Mouse (Mus musculus): ENCODE results near the gene Pafah1b1. TPM values are rescaled to one million over a fixed set of nuclear protein-coding genes. Genes with fewer than 3 reads are reported as not detected.

The Pafah1b1 gene
- polyA plus RNA-seq, 1 experiment from 2014 or later = 59.3 TPM

DNA sequence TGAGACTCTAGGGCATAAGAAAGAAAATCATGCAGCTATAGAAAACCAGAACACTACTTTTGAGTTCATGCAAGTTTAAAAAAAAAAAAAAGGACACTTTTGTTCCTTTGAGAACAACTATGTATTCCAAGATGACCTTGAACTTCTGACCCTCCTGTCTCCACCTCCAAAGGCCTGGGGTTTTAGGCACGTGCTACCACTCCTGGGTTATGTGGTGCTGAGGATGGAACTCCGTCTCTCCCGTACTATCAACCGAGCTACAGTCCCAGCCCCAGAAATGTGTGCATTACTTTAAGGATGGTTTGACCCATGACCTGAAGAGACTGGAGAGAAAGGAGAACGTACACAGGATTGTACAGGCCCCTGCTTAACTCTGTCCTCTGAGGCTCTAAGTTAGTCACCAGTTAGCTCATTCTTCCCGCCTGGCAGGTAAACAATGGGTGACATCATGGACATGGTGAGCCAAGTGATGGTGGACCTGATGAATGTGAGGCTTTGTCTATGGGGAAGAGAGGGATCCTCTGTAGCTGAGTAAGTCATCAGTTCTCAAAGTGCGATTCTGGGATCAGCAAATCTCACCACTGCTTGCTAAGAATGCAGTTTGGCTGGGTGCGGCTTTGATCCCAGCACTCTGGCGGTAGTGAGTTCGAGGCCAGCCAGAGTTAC lies 39.6 kb upstream of the Pafah1b1 start:
- Histone ChIP-seq H3K4me2 (no peak overlapping the region), H3K4me3 (ENCODE audit: low read depth, low read length) (no peak overlapping the region), H3K27me3 (replicated peaks; ENCODE audit: control insufficient read depth, insufficient read depth, low read length) (no peaks in the 10 kb centered on the region), H3K9ac (ENCODE audit: low read depth, low read length) (no peak overlapping the region), H3K36me3 (ENCODE audit: control insufficient read depth, insufficient read depth, low read length) (no peaks in the 10 kb centered on the region), H3K9me3 (ENCODE audit: control insufficient read depth, low read length) (no peaks in the 10 kb centered on the region), H3K4me1 (replicated peaks; ENCODE audit: control insufficient read depth, insufficient read depth, low read length) (no peaks in the 10 kb centered on the region), H3K27ac (ENCODE audit: low read depth, low read length) (no peak overlapping the region)
- no peak for ATAC-seq (replicated peaks; ENCODE audit: low FRiP score)
- no peak for DNase-seq (ENCODE audit: low spot score)
- 80% methylated on average over 10 of the region's 10 CpGs for WGBS

DNA sequence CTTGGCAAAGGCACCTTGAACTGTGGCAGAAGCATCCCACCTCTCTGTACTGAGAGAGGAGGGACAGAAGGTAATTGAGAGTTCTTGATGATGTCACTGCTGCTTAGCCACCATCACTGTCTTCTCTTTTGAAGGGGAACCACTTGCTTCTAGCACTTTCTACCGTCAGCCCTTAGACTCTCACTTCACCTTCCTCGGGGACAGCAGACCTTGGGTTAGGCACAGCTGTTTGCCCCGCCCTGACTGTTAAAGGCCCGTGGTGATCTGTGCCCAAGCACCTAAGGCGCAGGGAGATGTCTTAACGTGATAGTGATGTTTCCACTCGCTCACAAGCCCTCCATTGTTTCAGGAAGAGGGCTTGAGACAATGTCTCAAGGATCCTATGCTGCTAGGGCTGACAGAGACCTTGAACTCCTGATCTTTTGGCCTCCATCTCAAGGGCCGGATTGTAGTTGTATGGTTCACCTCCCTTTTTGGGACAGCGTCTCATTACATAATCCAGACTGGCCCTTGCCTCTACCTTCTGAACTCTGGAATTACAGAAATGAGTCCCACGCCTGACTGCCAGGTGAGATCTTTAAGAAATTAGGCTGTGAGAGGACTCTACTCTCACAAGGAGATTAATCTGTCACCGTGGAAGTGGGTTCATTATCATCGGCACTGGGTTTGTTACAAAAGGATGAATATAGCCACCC lies 36.7 kb upstream of the Pafah1b1 start:
- H3K27me3 ChIP-seq (replicated peaks; ENCODE audit: control insufficient read depth, insufficient read depth, low read length) = no peaks in the 10 kb centered on the region
- 59% methylated on average over 12 of the region's 12 CpGs for WGBS
- no peak overlapping the region for H3K9ac ChIP-seq (ENCODE audit: low read depth, low read length)
- DNase-seq (ENCODE audit: low spot score) (no peak), ATAC-seq (replicated peaks; ENCODE audit: low FRiP score) (no peak)
- H3K36me3 ChIP-seq (ENCODE audit: control insufficient read depth, insufficient read depth, low read length) = no peaks in the 10 kb centered on the region
- H3K4me2 ChIP-seq = no peak overlapping the region
- no peaks in the 10 kb centered on the region for H3K4me1 ChIP-seq (replicated peaks; ENCODE audit: control insufficient read depth, insufficient read depth, low read length)
- H3K4me3 ChIP-seq (ENCODE audit: low read depth, low read length) = no peak overlapping the region
- H3K27ac ChIP-seq (ENCODE audit: low read depth, low read length) = no peak overlapping the region
- H3K9me3 ChIP-seq (ENCODE audit: control insufficient read depth, low read length) = no peaks in the 10 kb centered on the region

DNA sequence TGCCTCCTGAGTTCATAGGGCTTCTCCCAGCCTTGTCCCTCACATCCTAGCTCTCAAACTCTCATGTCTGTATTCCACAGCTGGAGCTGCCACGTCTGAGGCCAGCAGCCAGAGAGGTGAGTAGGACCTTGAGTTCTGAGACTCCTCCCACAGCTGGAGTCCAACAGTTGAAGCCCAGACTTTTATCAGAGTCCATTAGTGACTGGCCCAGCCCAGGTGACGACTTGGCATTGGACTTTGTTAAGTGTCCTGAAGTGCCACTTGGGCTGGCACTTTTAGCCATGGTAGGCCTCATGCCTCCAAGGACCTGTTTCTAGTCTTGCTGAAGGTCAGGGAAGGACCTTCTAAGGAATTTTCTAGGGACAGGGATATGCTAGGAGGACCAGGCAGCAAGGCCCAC lies 32.2 kb upstream of the Pafah1b1 start:
- Histone ChIP-seq H3K4me2 (no peak overlapping the region), H3K36me3 (ENCODE audit: control insufficient read depth, insufficient read depth, low read length) (no peaks in the 10 kb centered on the region), H3K27me3 (replicated peaks; ENCODE audit: control insufficient read depth, insufficient read depth, low read length) (no peaks in the 10 kb centered on the region), H3K27ac (ENCODE audit: low read depth, low read length) (no peak overlapping the region), H3K9ac (ENCODE audit: low read depth, low read length) (no peak overlapping the region), H3K4me1 (replicated peaks; ENCODE audit: control insufficient read depth, insufficient read depth, low read length) (no peaks in the 10 kb centered on the region), H3K4me3 (ENCODE audit: low read depth, low read length) (no peak overlapping the region), H3K9me3 (ENCODE audit: control insufficient read depth, low read length) (no peaks in the 10 kb centered on the region)
- ATAC-seq (replicated peaks; ENCODE audit: low FRiP score) (no peak), DNase-seq (ENCODE audit: low spot score) (no peak)
- 45% methylated on average over 2 of the region's 2 CpGs for WGBS

DNA sequence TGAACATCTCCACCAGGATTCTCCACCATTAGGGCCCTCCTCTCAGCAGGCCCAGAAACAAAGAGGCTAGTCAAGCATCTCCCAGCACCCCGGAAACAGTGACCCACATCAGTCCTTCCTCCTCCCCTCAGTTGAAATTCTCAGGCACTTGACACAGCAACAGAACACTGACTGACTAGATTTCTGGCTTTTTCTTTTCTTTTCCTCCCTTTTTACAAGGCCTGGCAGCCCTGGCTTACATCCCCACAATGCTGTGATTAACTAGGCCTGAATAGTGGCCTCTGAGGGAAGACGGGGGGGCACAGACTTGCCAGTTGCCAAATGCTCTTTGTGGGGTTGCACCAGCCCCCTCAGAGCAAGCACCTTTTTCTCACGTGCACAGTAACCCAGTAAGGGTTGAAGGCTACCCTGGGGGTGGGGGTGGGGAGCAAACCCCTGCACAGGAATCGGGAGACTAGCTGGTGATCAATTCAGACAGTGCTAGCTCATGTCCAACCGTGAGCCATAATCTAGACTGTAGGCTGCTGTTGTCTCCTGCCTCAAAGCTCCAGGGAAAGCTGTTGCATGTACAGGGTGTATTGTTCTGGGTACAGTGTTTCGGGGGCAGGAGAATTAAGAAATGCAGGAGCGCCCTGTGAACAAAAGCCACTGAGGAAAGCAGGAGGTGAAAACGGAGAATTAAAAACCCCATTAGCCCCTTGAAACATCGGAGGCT lies 27.0 kb upstream of the Pafah1b1 start:
- Histone ChIP-seq H3K4me2 (no peak overlapping the region), H3K27ac (ENCODE audit: low read depth, low read length) (no peak overlapping the region), H3K4me3 (ENCODE audit: low read depth, low read length) (no peak overlapping the region), H3K9me3 (ENCODE audit: control insufficient read depth, low read length) (no peaks in the 10 kb centered on the region), H3K4me1 (replicated peaks; ENCODE audit: control insufficient read depth, insufficient read depth, low read length) (no peaks in the 10 kb centered on the region), H3K9ac (ENCODE audit: low read depth, low read length) (no peak overlapping the region), H3K36me3 (ENCODE audit: control insufficient read depth, insufficient read depth, low read length) (no peaks in the 10 kb centered on the region), H3K27me3 (replicated peaks; ENCODE audit: control insufficient read depth, insufficient read depth, low read length) (no peaks in the 10 kb centered on the region)
- no peak for DNase-seq (ENCODE audit: low spot score)
- ATAC-seq (replicated peaks; ENCODE audit: low FRiP score) = no peak
- WGBS = 72% methylated on average over 9 of the region's 9 CpGs

DNA sequence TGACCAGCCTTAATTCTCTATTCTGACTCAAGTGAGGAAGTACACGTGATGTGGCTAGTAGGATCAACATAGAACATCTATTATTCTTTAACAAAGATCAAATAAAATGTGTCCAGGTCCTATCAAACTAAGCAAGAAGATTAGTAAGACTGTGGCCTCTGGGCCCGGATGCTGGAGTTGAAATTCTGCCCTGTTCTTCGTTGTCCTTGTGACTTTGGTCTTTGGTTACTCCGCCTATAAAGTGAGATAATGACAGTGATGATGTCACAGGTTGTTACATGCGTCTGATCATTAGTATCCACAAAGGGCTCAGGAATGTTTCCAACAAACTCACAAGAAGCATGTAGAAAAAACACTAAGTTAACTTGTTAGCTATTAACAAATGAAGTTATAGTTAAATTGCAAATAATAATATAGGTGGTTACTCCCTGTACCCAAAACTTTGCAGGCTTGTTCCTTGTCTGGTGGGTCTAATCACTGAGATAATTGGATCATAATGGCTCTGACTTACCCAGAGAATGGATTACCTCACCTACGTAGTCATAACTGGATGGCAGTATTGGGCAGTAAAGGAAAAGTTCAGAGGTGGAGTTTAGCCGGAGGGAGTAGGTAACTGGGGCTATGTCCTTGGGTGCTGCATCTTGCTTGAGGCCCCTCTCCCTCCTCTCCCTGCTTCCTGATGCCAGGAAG lies 26.3 kb upstream of the Pafah1b1 start:
- Histone ChIP-seq H3K4me2 (no peak overlapping the region), H3K4me1 (replicated peaks; ENCODE audit: control insufficient read depth, insufficient read depth, low read length) (no peaks in the 10 kb centered on the region), H3K9me3 (ENCODE audit: control insufficient read depth, low read length) (no peaks in the 10 kb centered on the region), H3K27me3 (replicated peaks; ENCODE audit: control insufficient read depth, insufficient read depth, low read length) (no peaks in the 10 kb centered on the region), H3K27ac (ENCODE audit: low read depth, low read length) (no peak overlapping the region), H3K4me3 (ENCODE audit: low read depth, low read length) (no peak overlapping the region), H3K9ac (ENCODE audit: low read depth, low read length) (no peak overlapping the region), H3K36me3 (ENCODE audit: control insufficient read depth, insufficient read depth, low read length) (no peaks in the 10 kb centered on the region)
- no peak for DNase-seq (ENCODE audit: low spot score)
- ATAC-seq (replicated peaks; ENCODE audit: low FRiP score) = no peak
- WGBS = 82% methylated on average over 7 of the region's 7 CpGs

DNA sequence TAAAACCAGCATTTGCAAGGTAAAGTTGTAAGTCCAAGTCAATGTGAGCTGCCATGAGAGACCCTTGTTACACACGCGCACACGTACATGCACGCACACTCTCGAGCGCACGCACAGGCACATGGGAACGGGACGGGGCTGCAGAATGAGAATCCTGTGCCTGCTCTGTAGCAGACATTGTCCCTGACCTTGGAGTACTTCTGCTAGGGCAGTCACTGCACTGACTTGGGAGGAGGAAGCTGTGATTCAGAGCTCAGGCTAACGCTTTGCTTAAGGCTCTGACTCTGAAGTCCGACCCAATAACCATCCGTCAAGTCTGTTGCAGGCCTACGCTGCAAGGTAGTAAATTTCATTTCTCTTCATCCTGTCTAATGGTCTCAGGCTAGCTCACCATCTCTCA lies 24.8 kb upstream of the Pafah1b1 start:
- Histone ChIP-seq H3K27ac (ENCODE audit: low read depth, low read length) (no peak overlapping the region), H3K27me3 (replicated peaks; ENCODE audit: control insufficient read depth, insufficient read depth, low read length) (no peaks in the 10 kb centered on the region), H3K36me3 (ENCODE audit: control insufficient read depth, insufficient read depth, low read length) (no peaks in the 10 kb centered on the region), H3K4me3 (ENCODE audit: low read depth, low read length) (no peak overlapping the region), H3K9ac (ENCODE audit: low read depth, low read length) (no peak overlapping the region), H3K4me1 (replicated peaks; ENCODE audit: control insufficient read depth, insufficient read depth, low read length) (no peaks in the 10 kb centered on the region), H3K9me3 (ENCODE audit: control insufficient read depth, low read length) (no peaks in the 10 kb centered on the region), H3K4me2 (no peak overlapping the region)
- DNase-seq (ENCODE audit: low spot score) = no peak
- WGBS = 88% methylated on average over 13 of the region's 13 CpGs
- ATAC-seq (replicated peaks; ENCODE audit: low FRiP score) = no peak

DNA sequence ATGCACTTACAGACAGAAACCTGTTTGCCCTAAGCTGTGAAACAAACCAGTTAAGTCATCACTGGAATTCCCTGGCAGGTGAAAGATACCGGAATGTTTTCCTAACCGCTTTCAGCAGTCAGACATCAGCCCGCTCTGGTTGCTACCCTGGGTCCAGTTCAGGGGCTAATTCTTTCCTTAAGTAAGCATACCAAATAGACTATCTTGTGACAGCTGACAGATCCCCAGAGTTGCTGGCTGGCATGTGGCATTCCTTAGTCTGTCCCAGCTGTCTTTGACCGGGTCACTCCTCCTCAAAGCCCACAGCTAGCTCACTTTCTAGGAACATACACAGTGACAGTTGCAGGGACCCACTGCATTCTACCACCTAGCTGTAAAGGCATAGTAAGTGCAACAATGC lies 23.6 kb upstream of the Pafah1b1 start:
- WGBS = 66% methylated on average over 4 of the region's 4 CpGs
- DNase-seq (ENCODE audit: low spot score) = no peak
- Histone ChIP-seq H3K4me3 (ENCODE audit: low read depth, low read length) (no peak overlapping the region), H3K27ac (ENCODE audit: low read depth, low read length) (no peak overlapping the region), H3K4me2 (no peak overlapping the region), H3K4me1 (replicated peaks; ENCODE audit: control insufficient read depth, insufficient read depth, low read length) (no peaks in the 10 kb centered on the region), H3K9ac (ENCODE audit: low read depth, low read length) (no peak overlapping the region), H3K9me3 (ENCODE audit: control insufficient read depth, low read length) (no peaks in the 10 kb centered on the region), H3K27me3 (replicated peaks; ENCODE audit: control insufficient read depth, insufficient read depth, low read length) (no peaks in the 10 kb centered on the region), H3K36me3 (ENCODE audit: control insufficient read depth, insufficient read depth, low read length) (no peaks in the 10 kb centered on the region)
- ATAC-seq (replicated peaks; ENCODE audit: low FRiP score) = no peak

DNA sequence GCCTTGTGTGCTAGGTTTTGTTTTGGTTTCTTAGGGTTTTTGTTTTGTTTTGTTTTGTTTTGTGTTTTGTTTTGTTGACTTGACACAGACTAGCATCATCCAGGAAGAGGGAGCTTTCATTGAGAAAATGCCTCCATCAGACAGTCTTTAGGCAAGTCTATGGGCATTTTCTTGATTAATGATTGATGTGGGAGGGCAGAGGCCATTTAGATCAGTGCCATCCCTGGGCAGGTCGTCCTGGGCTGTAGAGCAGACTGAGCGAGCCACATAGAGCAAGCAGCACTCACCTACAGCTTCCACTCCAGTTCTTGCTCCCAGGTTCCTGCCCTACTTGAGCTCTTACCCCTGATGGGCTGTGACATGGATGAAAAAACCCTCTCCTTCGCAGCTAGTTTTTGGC lies 13.4 kb upstream of the Pafah1b1 start:
- Histone ChIP-seq H3K36me3 (ENCODE audit: control insufficient read depth, insufficient read depth, low read length) (no peaks in the 10 kb centered on the region), H3K4me2 (no peak overlapping the region), H3K9ac (ENCODE audit: low read depth, low read length) (no peak overlapping the region), H3K9me3 (ENCODE audit: control insufficient read depth, low read length) (peaks cover 2% of the 10 kb centered on the region; the same call in 1 of the 2 replicates), H3K27me3 (replicated peaks; ENCODE audit: control insufficient read depth, insufficient read depth, low read length) (no peaks in the 10 kb centered on the region), H3K4me1 (replicated peaks; ENCODE audit: control insufficient read depth, insufficient read depth, low read length) (no peaks in the 10 kb centered on the region), H3K27ac (ENCODE audit: low read depth, low read length) (no peak overlapping the region), H3K4me3 (ENCODE audit: low read depth, low read length) (no peak overlapping the region)
- DNase-seq (ENCODE audit: low spot score) (no peak), ATAC-seq (replicated peaks; ENCODE audit: low FRiP score) (no peak)
- 58% methylated on average over 3 of the region's 3 CpGs for WGBS
